Mouse (Mus musculus) liver, postnatal 0 days (tissue): ENCODE data around the gene Rhd.

Experiments
- CTCF ChIP-seq: sonication (generic); IDR thresholded peaks from 2 replicates; pipeline ENCODE4 v1.5.1; 2016; ENCODE audit warnings: antibody characterized with exemption, low read depth
- EP300 ChIP-seq: IDR thresholded peaks from 2 replicates; pipeline ENCODE4 v1.6.1; 2016; ENCODE audit warnings: antibody characterized with exemption, low read depth, mild to moderate bottlenecking

DNA sequence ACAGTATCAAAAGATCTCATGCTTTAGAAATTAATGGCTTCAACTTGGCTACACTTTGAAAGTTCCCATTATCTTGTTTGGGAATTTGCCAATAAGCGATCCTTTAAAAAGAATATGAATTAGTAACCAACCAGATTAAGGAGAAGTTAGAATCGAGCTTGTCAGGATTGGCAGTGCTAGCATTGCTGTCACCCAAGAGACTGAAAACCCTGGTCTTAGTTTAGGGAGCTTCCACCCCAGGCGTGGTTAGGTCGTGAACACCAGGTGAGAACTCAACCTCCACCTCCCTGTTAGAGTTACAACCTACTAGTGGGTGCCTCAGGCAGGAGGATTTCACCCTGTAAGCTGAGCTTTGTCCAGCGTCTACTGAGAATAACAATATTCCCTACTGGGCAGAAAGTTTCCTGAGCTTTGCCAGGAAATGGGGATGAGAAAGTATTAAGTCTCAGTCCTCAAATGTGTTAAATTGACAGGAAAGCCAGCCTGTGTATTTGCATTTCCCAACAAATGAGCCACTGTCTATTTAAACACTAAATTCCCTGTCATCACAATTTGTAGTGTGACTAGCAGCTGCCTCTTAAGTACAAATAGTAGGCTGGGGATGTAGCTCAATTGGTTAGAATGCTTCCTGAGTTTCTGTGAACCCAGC, 63.6 kb downstream of the Rhd start:
- TF ChIP-seq CTCF (no peak), EP300 (no peak)
